Mouse (Mus musculus): ENCODE measurements at regions not wholly inside any gene's neighbourhood (a gene's known extent, or its start where the extent isn't known, plus 50 kb on each side); places are given as distances from the start of the nearest gene placed in this dataset.

DNA sequence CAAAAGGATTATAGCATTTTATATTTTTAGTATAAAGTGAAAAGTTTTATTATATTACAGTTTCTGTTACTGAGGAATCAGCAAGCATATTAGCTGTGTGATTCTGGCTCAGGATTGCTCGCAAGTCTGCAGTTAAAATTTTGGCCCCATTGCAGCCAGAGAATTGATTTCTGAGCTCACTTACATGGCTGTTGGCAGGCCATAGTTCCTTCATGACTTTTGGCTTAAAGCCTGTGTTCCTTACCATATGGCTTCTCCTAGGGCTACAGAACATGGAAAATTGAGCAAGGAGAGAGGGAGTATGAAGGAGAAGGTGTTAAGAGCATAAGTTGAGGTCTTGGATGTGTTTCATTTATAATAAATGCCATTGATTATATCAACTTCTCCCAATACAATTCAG is 1372.6 kb upstream of the Got2 start:
- no peak for DNase-seq (ENCODE audit: low spot score)
- no peak for ATAC-seq
- H3K4me3 ChIP-seq (ENCODE audit: low read depth, low read length) = no peak overlapping the region
- H3K27ac ChIP-seq (ENCODE audit: low read length) = no peak overlapping the region
- no peak overlapping the region for H3K4me2 ChIP-seq (replicated peaks; ENCODE audit: low read depth, low read length)
- WGBS = 86% methylated on average over 1 of the region's 1 CpGs
- no peaks in the 10 kb centered on the region for H3K27me3 ChIP-seq (replicated peaks; ENCODE audit: insufficient read depth, low read length)
- no peak overlapping the region for H3K9ac ChIP-seq (replicated peaks; ENCODE audit: low read depth)
- no peaks in the 10 kb centered on the region for H3K9me3 ChIP-seq (ENCODE audit: low read length)
- no peaks in the 10 kb centered on the region for H3K36me3 ChIP-seq (ENCODE audit: insufficient read depth, low read length)
- H3K4me1 ChIP-seq (ENCODE audit: insufficient read depth, low read depth, low read length) = no peaks in the 10 kb centered on the region
- TF ChIP-seq EP300 (IDR thresholded peaks at IDR 0.05) = no peak

GRCm38 (mm10) chr8:97254169-97254568 is 1365.8 kb upstream of the Got2 start:
- no peak overlapping the region for H3K4me2 ChIP-seq (replicated peaks; ENCODE audit: low read depth, low read length)
- TF ChIP-seq EP300 (IDR thresholded peaks at IDR 0.05) (no peak), CTCF (IDR thresholded peaks at IDR 0.05) (no peak)
- no peak overlapping the region for H3K27ac ChIP-seq (ENCODE audit: low read length)
- H3K9ac ChIP-seq (replicated peaks; ENCODE audit: low read depth) = no peak overlapping the region
- no peaks in the 10 kb centered on the region for H3K4me1 ChIP-seq (ENCODE audit: insufficient read depth, low read depth, low read length)
- ATAC-seq = no peak
- H3K9me3 ChIP-seq (ENCODE audit: low read length) = no peaks in the 10 kb centered on the region
- H3K36me3 ChIP-seq (ENCODE audit: insufficient read depth, low read length) = no peaks in the 10 kb centered on the region
- DNase-seq (ENCODE audit: low spot score) = no peak
- H3K27me3 ChIP-seq (replicated peaks; ENCODE audit: insufficient read depth, low read length) = no peaks in the 10 kb centered on the region
- H3K4me3 ChIP-seq (ENCODE audit: low read depth, low read length) = no peak overlapping the region

GRCm38 (mm10) chr8:97252232-97252631 is 1363.9 kb upstream of the Got2 start:
- Histone ChIP-seq H3K27ac (ENCODE audit: low read length) (no peak overlapping the region), H3K4me1 (ENCODE audit: insufficient read depth, low read depth, low read length) (no peaks in the 10 kb centered on the region), H3K36me3 (ENCODE audit: insufficient read depth, low read length) (no peaks in the 10 kb centered on the region), H3K4me2 (replicated peaks; ENCODE audit: low read depth, low read length) (no peak overlapping the region), H3K27me3 (replicated peaks; ENCODE audit: insufficient read depth, low read length) (no peaks in the 10 kb centered on the region), H3K4me3 (ENCODE audit: low read depth, low read length) (no peak overlapping the region), H3K9me3 (ENCODE audit: low read length) (no peaks in the 10 kb centered on the region), H3K9ac (replicated peaks; ENCODE audit: low read depth) (no peak overlapping the region)
- DNase-seq (ENCODE audit: low spot score) (no peak), ATAC-seq (no peak)
- no peak for TF ChIP-seq CTCF (IDR thresholded peaks at IDR 0.05)
- no peak for TF ChIP-seq EP300 (IDR thresholded peaks at IDR 0.05)
- 60% methylated on average over 3 of the region's 3 CpGs for WGBS

DNA sequence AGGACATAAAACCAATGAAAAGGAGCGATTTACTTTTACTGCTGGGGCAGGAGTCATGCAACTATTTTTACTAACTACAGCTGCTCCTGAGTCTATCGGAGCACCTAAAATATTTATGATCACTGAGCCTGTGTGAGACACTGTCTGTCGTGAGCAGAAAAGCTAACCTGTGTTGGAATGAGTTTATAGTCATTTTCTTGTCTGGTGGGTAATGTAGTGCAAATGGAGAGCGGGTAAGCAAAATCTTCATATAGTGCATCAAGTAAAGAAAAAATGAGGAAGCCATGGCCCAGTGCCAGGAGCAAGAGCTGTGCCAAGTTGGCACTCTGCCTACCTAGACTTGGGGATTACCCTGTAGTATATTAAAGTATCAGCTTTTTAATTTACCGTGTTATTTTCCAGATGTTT is 1363.1 kb upstream of the Got2 start:
- no peak for TF ChIP-seq EP300 (IDR thresholded peaks at IDR 0.05)
- TF ChIP-seq CTCF (IDR thresholded peaks at IDR 0.05) = no peak
- H3K4me2 ChIP-seq (replicated peaks; ENCODE audit: low read depth, low read length) = no peak overlapping the region
- H3K9me3 ChIP-seq (ENCODE audit: low read length) = no peaks in the 10 kb centered on the region
- no peak overlapping the region for H3K9ac ChIP-seq (replicated peaks; ENCODE audit: low read depth)
- WGBS = 37% methylated on average over 5 of the region's 5 CpGs
- no peak overlapping the region for H3K27ac ChIP-seq (ENCODE audit: low read length)
- no peaks in the 10 kb centered on the region for H3K4me1 ChIP-seq (ENCODE audit: insufficient read depth, low read depth, low read length)
- ATAC-seq = no peak
- no peak overlapping the region for H3K4me3 ChIP-seq (ENCODE audit: low read depth, low read length)
- H3K27me3 ChIP-seq (replicated peaks; ENCODE audit: insufficient read depth, low read length) = no peaks in the 10 kb centered on the region
- H3K36me3 ChIP-seq (ENCODE audit: insufficient read depth, low read length) = no peaks in the 10 kb centered on the region
- peak; percentile 24 for DNase-seq (ENCODE audit: low spot score)

DNA sequence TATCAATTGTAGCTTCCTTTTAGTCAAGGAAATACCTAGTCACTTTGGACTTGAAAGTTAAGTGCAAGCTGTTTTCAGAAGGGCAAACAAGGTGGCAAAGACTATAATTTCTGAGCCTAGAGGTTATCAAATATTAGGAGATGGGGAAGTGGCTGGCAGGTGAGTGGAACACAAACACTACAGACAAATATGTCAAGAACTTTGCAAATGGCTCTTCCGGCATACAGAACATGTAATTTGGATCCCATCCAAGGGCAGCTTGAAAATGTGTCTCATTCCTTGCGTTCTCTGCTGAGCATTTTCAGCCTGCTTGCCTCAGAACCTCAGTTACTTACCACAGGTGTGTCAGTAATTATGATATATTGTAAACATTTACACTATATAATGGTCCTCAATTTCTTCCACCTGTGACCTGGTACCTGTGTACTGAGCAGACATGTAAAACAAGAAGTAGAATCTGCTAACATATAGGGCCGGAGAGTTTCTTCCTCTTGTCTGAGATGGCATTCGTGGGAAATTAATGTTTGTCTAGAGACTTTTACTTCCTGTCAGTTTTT is 1346.3 kb upstream of the Got2 start:
- no peak overlapping the region for H3K27ac ChIP-seq (ENCODE audit: low read length)
- no peaks in the 10 kb centered on the region for H3K36me3 ChIP-seq (ENCODE audit: insufficient read depth, low read length)
- peak; percentile 97 for TF ChIP-seq EP300 (IDR thresholded peaks at IDR 0.05)
- no peak for TF ChIP-seq CTCF (IDR thresholded peaks at IDR 0.05)
- H3K4me1 ChIP-seq (ENCODE audit: insufficient read depth, low read depth, low read length) = no peaks in the 10 kb centered on the region; the same call in 1 of the 2 replicates
- no peaks in the 10 kb centered on the region for H3K27me3 ChIP-seq (replicated peaks; ENCODE audit: insufficient read depth, low read length)
- no peak overlapping the region for H3K4me2 ChIP-seq (replicated peaks; ENCODE audit: low read depth, low read length)
- ATAC-seq (peak; percentile 89), DNase-seq (ENCODE audit: low spot score) (peak; percentile 85)
- no peaks in the 10 kb centered on the region for H3K9me3 ChIP-seq (ENCODE audit: low read length)
- no peak overlapping the region for H3K4me3 ChIP-seq (ENCODE audit: low read depth, low read length)
- 40% methylated on average over 4 of the region's 4 CpGs for WGBS
- H3K9ac ChIP-seq (replicated peaks; ENCODE audit: low read depth) = no peak overlapping the region

- 64% methylated on average over 2 of the region's 2 CpGs for WGBS
Measured at GRCm38 (mm10) chr8:97232619-97233376, 1344.5 kb upstream of the Got2 start.

More at GRCm38 (mm10) chr8:97232619-97233376, 1344.5 kb upstream of the Got2 start:
- Histone ChIP-seq H3K27ac (ENCODE audit: low read length) (no peak overlapping the region), H3K4me2 (replicated peaks; ENCODE audit: low read depth, low read length) (no peak overlapping the region), H3K9ac (replicated peaks; ENCODE audit: low read depth) (no peak overlapping the region), H3K4me1 (ENCODE audit: insufficient read depth, low read depth, low read length) (no peaks in the 10 kb centered on the region; the same call in 1 of the 2 replicates), H3K27me3 (replicated peaks; ENCODE audit: insufficient read depth, low read length) (no peaks in the 10 kb centered on the region), H3K9me3 (ENCODE audit: low read length) (no peaks in the 10 kb centered on the region), H3K4me3 (ENCODE audit: low read depth, low read length) (no peak overlapping the region), H3K36me3 (ENCODE audit: insufficient read depth, low read length) (no peaks in the 10 kb centered on the region)
- no peak for ATAC-seq
- 0 out of 2 replicates have a peak, but pooled peaks have one; percentile 17 for TF ChIP-seq EP300 (IDR thresholded peaks at IDR 0.05)
- no peak for TF ChIP-seq CTCF (IDR thresholded peaks at IDR 0.05)
- peak; percentile 7 for DNase-seq (ENCODE audit: low spot score)
